Comparison of ENCODE assay signal across 8 mouse cellular contexts in the genomic region with DNA sequence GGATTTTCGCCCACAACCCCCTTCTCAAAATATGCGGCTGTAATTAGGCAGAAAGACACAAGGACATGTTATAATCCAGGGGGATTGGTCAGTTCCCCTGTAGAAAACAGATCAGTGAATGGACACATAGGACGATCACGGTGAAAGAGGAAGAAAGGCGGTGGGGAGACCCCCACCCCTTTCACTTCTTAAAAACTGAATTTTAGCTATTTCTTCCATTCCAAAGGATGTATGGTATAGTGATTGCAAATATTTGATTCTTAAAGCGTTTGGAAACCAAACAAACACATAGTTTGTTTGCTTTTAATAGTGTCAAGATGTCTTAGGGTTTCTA. TPM values are rescaled to one million over a fixed set of nuclear protein-coding genes. Genes with fewer than 3 reads are reported as not detected.
A peak's percentile ranks its signal among the peaks of the same experiment; 100 is the strongest.
DNase-seq lines count a peak whose midpoint lies in the region; ATAC-seq lines count a peak whose summit lies in the region.

No protein-coding gene starts in this region.

- peaks cover 3 to 6% of the 10 kb centered on the region in 2 experiments; a peak in 3 of 4 replicates for H3K4me1 ChIP-seq in heart, embryonic 14.5 days (ENCODE audit: control insufficient read depth in 2 of 2, insufficient read depth in 2 of 2, low read length in 2 of 2)
- H3K4me1 ChIP-seq in hindbrain, embryonic 15.5 days (replicated peaks) = peaks cover 15% of the 10 kb centered on the region
- peaks cover 11% of the 10 kb centered on the region for H3K4me1 ChIP-seq in midbrain, embryonic 11.5 days (ENCODE audit: control insufficient read depth, insufficient read depth, low read length)

- peak overlapping the region; percentile 9 to 34 for H3K4me3 ChIP-seq in heart, embryonic 14.5 days (ENCODE audit: control insufficient read depth in 1 of 2, insufficient read depth in 1 of 2, low read depth in 1 of 2, low read length in 2 of 2)
- H3K4me3 ChIP-seq in hindbrain, embryonic 15.5 days = peak overlapping the region; percentile 32
- peak overlapping the region; percentile 17 for H3K4me3 ChIP-seq in midbrain, embryonic 11.5 days (ENCODE audit: low read depth, low read length)

- peak overlapping the region; percentile 1; the same call in 1 of the 2 replicates for H3K9ac ChIP-seq in heart, embryonic 14.5 days (ENCODE audit: low read length)
- H3K9ac ChIP-seq in hindbrain, embryonic 15.5 days = peak overlapping the region; percentile 21
- H3K9ac ChIP-seq in midbrain, embryonic 11.5 days (ENCODE audit: low read length) = peak overlapping the region; percentile 39; the same call in 1 of the 2 replicates

- H3K27ac ChIP-seq in heart, embryonic 14.5 days (replicated peaks in 1 of 2; ENCODE audit: control insufficient read depth in 1 of 2, insufficient read depth in 1 of 2, low read depth in 2 of 2, low read length in 2 of 2) = peak overlapping the region in 1 of 2 experiments; percentile 64; a peak in 1 of 4 replicates
- peak overlapping the region; percentile 51 for H3K27ac ChIP-seq in hindbrain, embryonic 15.5 days (replicated peaks)
- no peak overlapping the region for H3K27ac ChIP-seq in midbrain, embryonic 11.5 days (ENCODE audit: low read depth, low read length)

- no peaks in the 10 kb centered on the region for H3K9me3 ChIP-seq in heart, embryonic 14.5 days (ENCODE audit: control insufficient read depth, low read length)
- H3K9me3 ChIP-seq in hindbrain, embryonic 15.5 days = no peaks in the 10 kb centered on the region
- H3K9me3 ChIP-seq in midbrain, embryonic 11.5 days (ENCODE audit: control insufficient read depth, low read length) = no peaks in the 10 kb centered on the region

- no peak for ATAC-seq in heart, embryonic 14.5 days (ENCODE audit: insufficient number of reproducible peaks, insufficient read depth, low FRiP score, low read depth)
- peak; percentile 34 for ATAC-seq in common myeloid progenitor, adult 5-6 weeks (replicated peaks; ENCODE audit: low read depth, poor library complexity, severe bottlenecking)
- ATAC-seq in hindbrain, embryonic 15.5 days (ENCODE audit: low FRiP score, low read depth) = peak; percentile 50; the same call in 1 of the 2 replicates
- ATAC-seq in midbrain, embryonic 11.5 days (ENCODE audit: low FRiP score) = no peak

- intact Hi-C loops in heart, postnatal 25 days (cut with DNase I) = no loop called here

- WGBS in heart, embryonic 14.5 days = 47% methylated on average over 6 of the region's 6 CpGs
- 30% methylated on average over 6 of the region's 6 CpGs for WGBS in hindbrain, embryonic 15.5 days
- 40% methylated on average over 6 of the region's 6 CpGs for WGBS in midbrain, embryonic 11.5 days

- DNase-seq in heart, postnatal 25 days (ENCODE audit: low spot score) = no peak
- no peak for DNase-seq in midbrain, embryonic 11.5 days (ENCODE audit: low spot score, missing footprints)
- DNase-seq in thymus, postnatal 10 days (ENCODE audit: low spot score in 2 of 2) = no peak
- DNase-seq in layer of hippocampus, postnatal 14 days (ENCODE audit: low spot score in 2 of 2) = no peak
- DNase-seq in thymus, postnatal 14 days = no peak

- peak overlapping the region; percentile 68 for H3K4me2 ChIP-seq in heart, embryonic 14.5 days (ENCODE audit: low read length)
- peak overlapping the region; percentile 62 for H3K4me2 ChIP-seq in hindbrain, embryonic 15.5 days
- H3K4me2 ChIP-seq in midbrain, embryonic 11.5 days = peak overlapping the region; percentile 46

- no peaks in the 10 kb centered on the region for H3K36me3 ChIP-seq in heart, embryonic 14.5 days (ENCODE audit: control insufficient read depth, insufficient read depth, low read length)
- no peaks in the 10 kb centered on the region for H3K36me3 ChIP-seq in hindbrain, embryonic 15.5 days
- H3K36me3 ChIP-seq in midbrain, embryonic 11.5 days (ENCODE audit: control insufficient read depth, insufficient read depth, low read length) = no peaks in the 10 kb centered on the region

- H3K27me3 ChIP-seq in heart, embryonic 14.5 days (ENCODE audit: control insufficient read depth, insufficient read depth, low read length) = no peaks in the 10 kb centered on the region
- no peaks in the 10 kb centered on the region for H3K27me3 ChIP-seq in hindbrain, embryonic 15.5 days
- no peaks in the 10 kb centered on the region for H3K27me3 ChIP-seq in midbrain, embryonic 11.5 days (ENCODE audit: control insufficient read depth, insufficient read depth, low read length)

RNA-seq across cellular contexts. Expression of a gene that starts 9.9 kb away (rescaled TPM):
- polyA plus RNA-seq in heart, embryonic 14.5 days (2014; fragmentation: Nextera tagmentation; extraction: Ambion mirVana) = not detected in 2 replicates
- total RNA-seq in heart, postnatal 25 days (2021) = not detected
- 0.09 TPM in 1 of 2 replicates, not detected in the other for total RNA-seq in common myeloid progenitor, adult 5-6 weeks (2017)
- 4.1 and 4.7 TPM in 2 replicates for polyA plus RNA-seq in hindbrain, embryonic 15.5 days (2015; fragmentation: Nextera tagmentation; extraction: Ambion mirVana)
- 1.1 and 1.4 TPM in 2 replicates for polyA plus RNA-seq in midbrain, embryonic 11.5 days (2014; fragmentation: Nextera tagmentation; extraction: Ambion mirVana)
- 10 to 100 TPM; 10.7 to 13.4 TPM for total RNA-seq in layer of hippocampus, postnatal 14 days (2021)

Comparison
In these comparisons a context has a peak if more than half of its experiments do, and no peak if none do; other contexts are left out.
1. ATAC-seq: peak in common myeloid progenitor, adult 5-6 weeks (single experiment) and hindbrain, embryonic 15.5 days (single experiment); none in heart, embryonic 14.5 days (single experiment) and midbrain, embryonic 11.5 days (single experiment).
2. RNA of a gene that starts 9.9 kb away (total RNA-seq): 10.7 to 13.4 TPM in layer of hippocampus, postnatal 14 days; 0.09 TPM in common myeloid progenitor, adult 5-6 weeks and not detected in heart, postnatal 25 days; every median in the first group is over 10 times any median in the second.
3. Peak in every context shown above with its lines, with median percentiles within 50 percentile points of each other: H3K4me2 ChIP-seq, H3K4me3 ChIP-seq and H3K9ac ChIP-seq.